Mouse (Mus musculus) gastrocnemius, adult 2 months (tissue): ENCODE data around the gene Olfr544. TPM values are rescaled to one million over a fixed set of nuclear protein-coding genes. Genes with fewer than 3 reads are reported as not detected.

Experiments used
- DNase-seq: peaks from one replicate; pipeline ENCODE4 v3.0.0; 2022
- H3K27ac ChIP-seq: fragments of 200-600 bp; 2 replicates; pipeline ENCODE4 v1.8.1; 2022; ENCODE audit warnings: mild to moderate bottlenecking
- H3K4me3 ChIP-seq: fragments of 200-600 bp; 2 replicates; pipeline ENCODE4 v1.8.1; 2022; ENCODE audit warnings: mild to moderate bottlenecking, moderate library complexity
- CTCF ChIP-seq: fragments of 200-600 bp; IDR thresholded peaks from 2 replicates; pipeline ENCODE4 v1.8.1; 2022; ENCODE audit warnings: antibody characterized with exemption, mild to moderate bottlenecking, moderate library complexity
- intact Hi-C: fragments of 180-260 bp; cut with DNase I; formaldehyde crosslinking; loops from one replicate; pipeline ENCODE4 v1.15.1; 2025
- long read RNA-seq, 2 experiments: library from polyadenylated mRNA; stranded (forward); transcript quantifications; one replicate each; pipeline ENCODE4 v2.0.0; 2021
- total RNA-seq, 2 experiments: library from RNA; stranded (reverse); gene quantifications; 2 replicates each; pipeline ENCODE4 v1.2.3; 2021

The Olfr544 gene
- not detected for total RNA-seq
- long read RNA-seq, experiment 1 = 0 reads
- long read RNA-seq, experiment 2 = 0 reads

DNA sequence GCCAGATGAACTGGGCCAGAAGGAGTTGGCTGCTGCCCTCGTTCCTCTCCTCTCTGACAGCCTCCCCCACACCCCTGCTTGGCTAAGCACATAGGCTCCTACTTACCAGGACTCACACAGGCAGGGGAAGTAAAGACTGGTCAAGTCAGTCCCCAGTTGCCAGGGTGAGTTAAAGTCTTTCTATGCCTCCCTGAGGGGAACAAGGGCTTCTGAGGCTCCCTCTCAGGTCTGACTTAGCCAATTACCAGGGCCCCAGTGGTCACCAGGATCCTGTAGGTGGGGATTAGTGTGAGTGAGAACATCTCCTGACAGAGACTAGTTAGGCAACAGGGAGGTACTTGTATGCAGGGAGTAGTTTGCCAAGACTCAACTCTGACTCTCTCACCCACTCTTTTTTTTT, at the start of gene Olfr544:
TSS of gene Olfr544 (minus strand) at position 153 of the 400 bp plus-strand sequence.
- H3K4me3 ChIP-seq = no peak within 1 kb of the TSS

DNA sequence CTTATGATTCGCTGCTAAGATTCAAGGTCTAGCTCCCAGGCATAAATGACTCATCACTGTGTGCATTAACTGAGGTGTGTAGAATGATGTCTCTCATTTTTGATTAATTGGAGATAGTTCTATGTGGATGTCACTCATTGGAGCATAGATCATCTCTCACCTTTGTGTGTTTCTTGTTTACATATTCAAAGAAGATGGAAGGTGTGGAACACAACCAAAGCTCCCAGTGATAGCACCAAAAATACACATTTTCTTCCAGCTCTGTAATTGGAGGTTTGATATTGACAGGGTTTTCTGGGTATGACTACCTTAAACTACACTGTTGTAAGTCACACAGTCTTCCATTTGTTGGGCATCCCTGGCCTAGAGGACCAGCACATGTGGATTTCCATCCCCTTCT, 46.3 kb upstream of the Olfr544 start, which contains the start of gene Olfr547:
TSS of gene Olfr547 (plus strand) at position 301 of the 400 bp plus-strand sequence.
- no peak for TF ChIP-seq CTCF
- H3K27ac ChIP-seq = no peak within 1 kb of the TSS
- intact Hi-C loops = no loop called here
- H3K4me3 ChIP-seq = no peak within 1 kb of the TSS
- DNase-seq = no peak

More for the DNA sequence above, at the start of gene Olfr544:
- H3K27ac ChIP-seq = no peak within 1 kb of the TSS
- no peak for TF ChIP-seq CTCF
- no peak for DNase-seq
- intact Hi-C loops = no loop called here

DNA sequence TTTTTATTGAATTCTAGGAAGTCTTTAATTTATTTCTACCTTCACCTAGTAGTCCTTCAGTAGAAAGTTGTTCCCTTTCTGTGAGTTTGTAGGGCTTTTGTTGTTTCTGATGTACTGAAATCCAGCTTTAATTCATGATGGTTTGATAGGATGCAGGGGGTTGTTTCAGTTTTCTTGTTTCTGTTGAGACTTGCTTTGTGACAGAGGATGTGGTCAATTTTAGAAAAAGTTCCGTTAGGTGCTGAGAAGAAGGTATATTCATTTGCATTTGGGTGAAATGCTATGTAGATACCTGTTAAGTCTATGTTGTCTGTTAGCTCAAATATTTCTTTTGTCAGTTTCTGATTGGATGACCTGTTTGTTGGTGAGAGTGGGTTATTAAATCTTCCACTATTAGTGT, 40.9 kb upstream of the Olfr544 start:
- H3K4me3 ChIP-seq = no peak overlapping the region
- intact Hi-C loops = no loop called here
- no peak overlapping the region for H3K27ac ChIP-seq
- no peak for TF ChIP-seq CTCF
- DNase-seq = no peak

DNA sequence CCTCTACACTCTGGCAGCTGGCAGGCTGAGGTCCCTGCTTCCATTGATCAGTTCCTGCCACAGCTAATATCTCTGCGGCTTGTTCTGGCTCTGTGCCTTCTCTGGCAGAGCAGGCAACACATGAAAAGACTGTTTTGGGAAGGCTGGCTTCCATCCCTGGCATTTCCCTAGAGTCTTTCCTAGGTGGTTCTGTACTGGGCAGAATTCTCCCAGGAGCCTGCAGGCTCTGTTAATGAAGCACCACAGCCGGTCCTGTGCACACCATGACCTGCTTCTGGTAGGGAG, 28.9 kb upstream of the Olfr544 start:
- no peak for TF ChIP-seq CTCF
- H3K27ac ChIP-seq = no peak overlapping the region
- H3K4me3 ChIP-seq = no peak overlapping the region
- intact Hi-C loops = no loop called here
- no peak for DNase-seq

DNA sequence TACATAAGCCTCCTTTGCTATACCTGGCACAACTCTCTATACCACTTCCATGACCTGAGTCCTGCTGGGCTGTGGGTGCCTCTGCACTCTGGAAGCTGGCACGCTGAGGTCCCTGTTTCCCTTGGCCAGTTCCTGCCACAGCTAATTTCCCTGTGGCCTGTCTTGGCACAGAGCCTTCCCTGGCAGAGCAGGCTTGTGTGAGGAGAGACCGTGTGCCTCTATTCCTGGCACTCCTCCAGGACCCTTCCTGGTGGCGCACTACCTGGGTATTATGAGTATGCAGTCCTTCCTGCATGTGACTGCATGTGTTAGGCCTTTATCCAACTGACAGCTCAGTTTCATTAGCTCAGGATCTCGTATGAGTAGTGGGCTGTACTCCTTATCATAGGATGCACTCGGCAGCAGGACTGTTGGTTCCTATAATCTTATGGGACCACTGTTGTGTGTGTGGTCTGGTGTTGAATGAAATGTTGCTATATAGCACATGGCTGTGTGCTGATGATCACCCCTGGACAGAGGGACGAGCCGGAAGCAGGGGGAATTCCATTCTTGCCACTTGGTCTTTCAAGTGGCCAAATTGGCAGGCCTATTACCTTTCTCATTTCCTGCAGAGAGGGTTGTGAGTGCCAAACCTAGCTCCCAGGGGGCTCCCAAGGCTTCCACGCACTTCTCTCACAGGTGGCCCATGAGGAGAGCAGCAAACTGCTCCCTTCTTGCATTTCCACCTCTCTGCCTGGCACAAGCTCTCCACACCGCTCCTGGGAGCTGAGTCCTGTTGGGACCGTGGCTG, 28.3 kb upstream of the Olfr544 start:
- no peak overlapping the region for H3K27ac ChIP-seq
- no peak overlapping the region for H3K4me3 ChIP-seq
- no peak for TF ChIP-seq CTCF
- DNase-seq = no peak
- intact Hi-C loops = no loop called here

DNA sequence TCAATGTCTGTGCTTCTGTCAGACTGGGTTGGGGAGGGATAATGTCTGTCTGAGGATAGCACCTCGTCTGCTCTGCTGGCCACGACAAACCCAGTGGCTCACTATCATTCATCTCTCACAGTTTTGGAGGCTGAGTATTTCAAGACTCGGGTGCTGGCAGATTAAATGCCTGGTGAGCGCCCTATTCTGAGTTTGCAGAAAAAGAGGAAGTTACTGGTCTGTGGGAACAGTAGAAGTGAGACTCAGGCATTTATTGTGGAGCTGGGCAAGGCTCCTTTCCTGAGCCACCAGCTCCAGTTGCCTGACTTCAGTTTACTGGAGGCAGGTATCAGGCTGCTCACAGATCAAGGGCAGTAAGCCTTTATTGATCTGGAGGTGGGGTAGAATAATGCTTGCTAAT, 26.0 kb upstream of the Olfr544 start:
- Histone ChIP-seq H3K4me3 (no peak overlapping the region), H3K27ac (no peak overlapping the region)
- no peak for DNase-seq
- intact Hi-C loops = loop anchor here (5.0 kb wide), 2 partner anchors 53 to 403 kb away; partner anchors contain the start of genes Olfr571 and Trim21
- TF ChIP-seq CTCF = no peak

DNA sequence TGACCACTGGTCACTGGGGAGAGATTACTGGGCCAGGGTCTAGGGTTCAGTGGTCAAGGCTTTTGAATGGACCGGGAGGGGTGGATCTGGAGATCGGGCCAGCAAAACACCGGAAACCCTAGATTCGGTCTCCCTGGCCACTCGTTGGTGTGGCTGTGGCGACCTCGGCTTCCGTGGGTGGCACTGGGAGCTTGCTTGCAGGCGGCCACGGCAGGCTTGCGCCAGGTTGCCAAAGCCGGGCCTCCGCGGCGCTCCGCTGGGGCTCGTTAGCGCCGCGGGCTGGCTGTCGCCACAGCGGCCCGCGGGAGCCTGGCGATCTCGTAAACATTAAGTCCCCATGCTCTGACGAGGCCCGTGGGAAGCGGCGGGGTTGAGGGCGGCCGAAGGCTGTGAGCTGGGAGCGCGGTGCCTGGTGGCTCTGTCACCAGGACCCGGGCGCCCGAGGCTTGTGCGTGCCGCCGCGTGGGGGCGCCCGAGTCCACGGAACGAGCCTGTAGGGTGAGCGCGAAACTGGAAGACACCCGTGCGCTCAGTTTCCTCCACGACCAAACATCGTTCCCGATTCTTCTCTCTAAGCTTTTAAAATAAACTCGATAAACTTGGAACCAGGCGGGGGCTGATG, 24.8 kb upstream of the Olfr544 start:
- DNase-seq = peak; percentile 92
- H3K27ac ChIP-seq = peak overlapping the region; percentile 44; the same call in 1 of the 2 replicates
- TF ChIP-seq CTCF = peak; percentile 98
- peak overlapping the region; percentile 74 for H3K4me3 ChIP-seq
- intact Hi-C loops = loop anchor here (2.0 to 5.0 kb wide), 3 partner anchors 54 to 404 kb away; partner anchors contain the start of genes Olfr571 and Trim21

DNA sequence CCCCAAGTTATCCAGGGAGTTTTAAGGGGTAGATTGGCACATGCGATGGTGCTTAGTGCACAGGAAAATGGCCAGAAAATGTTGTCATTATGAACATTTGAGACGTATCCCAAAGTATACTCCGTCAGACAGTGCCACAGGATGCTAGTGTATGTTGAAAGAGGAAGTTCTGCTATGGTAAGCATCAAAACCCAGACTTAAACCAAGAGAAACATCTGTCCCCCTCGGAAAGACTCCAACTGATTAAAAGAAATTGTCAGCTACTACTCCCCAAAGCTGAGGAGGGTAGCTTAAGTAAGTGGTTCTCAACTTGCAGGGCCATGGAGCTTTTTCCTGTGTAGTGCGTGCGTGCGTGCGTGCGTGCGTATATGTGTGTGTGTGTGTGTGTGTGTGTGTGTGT, 23.8 kb upstream of the Olfr544 start:
- Histone ChIP-seq H3K4me3 (no peak overlapping the region), H3K27ac (no peak overlapping the region)
- intact Hi-C loops = loop anchor here (2.0 to 5.0 kb wide), 3 partner anchors 55 to 405 kb away; partner anchors contain the start of genes Olfr571 and Trim21
- no peak for TF ChIP-seq CTCF
- DNase-seq = no peak

DNA sequence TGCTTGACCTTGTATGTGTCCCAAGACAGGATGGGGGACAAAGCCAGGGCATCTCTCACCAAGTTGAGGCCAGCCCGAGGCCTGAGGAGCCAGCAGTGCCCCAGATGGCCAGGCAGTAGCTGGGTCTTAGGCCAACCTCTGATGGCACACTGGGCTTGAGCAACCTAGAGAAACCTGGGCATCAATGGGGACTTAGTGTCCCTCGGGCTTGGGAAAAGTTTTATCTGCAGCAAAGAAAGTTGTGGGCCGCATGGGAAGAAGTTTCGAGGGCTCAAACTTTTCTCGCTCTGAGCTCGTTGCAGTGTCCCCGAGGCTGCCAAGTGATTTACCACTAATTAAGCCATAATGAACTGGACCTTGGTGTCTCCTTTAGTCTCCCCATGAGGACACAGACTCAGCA, 21.6 kb upstream of the Olfr544 start:
- intact Hi-C loops = loop anchor here (5.0 kb wide), 2 partner anchors 58 to 408 kb away; partner anchors contain the start of genes Olfr571 and Trim21

DNA sequence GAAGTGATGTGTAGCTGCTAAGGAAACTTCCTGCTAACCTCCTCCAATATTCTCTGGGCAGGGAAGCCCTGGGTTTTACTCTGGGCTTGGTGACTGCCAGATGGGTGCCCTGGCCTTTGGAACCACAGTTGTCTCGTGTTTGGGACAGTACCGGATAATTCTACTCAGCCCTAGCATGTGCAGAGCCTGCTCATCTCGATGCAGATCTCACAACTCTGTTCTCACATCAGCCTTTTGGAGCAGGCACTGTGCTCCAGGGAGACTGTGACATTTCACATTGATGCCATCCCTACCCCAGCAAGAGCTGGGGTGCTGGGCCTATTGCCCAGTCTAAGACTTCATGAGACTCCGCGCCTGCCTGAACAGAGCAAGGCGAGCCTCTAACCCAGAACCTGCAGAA, 20.6 kb upstream of the Olfr544 start:
- intact Hi-C loops = no loop called here
- Histone ChIP-seq H3K4me3 (no peak overlapping the region), H3K27ac (no peak overlapping the region)
- no peak for DNase-seq
- no peak for TF ChIP-seq CTCF

More for the DNA sequence above, 21.6 kb upstream of the Olfr544 start:
- Histone ChIP-seq H3K27ac (no peak overlapping the region), H3K4me3 (no peak overlapping the region)
- no peak for TF ChIP-seq CTCF
- no peak for DNase-seq

DNA sequence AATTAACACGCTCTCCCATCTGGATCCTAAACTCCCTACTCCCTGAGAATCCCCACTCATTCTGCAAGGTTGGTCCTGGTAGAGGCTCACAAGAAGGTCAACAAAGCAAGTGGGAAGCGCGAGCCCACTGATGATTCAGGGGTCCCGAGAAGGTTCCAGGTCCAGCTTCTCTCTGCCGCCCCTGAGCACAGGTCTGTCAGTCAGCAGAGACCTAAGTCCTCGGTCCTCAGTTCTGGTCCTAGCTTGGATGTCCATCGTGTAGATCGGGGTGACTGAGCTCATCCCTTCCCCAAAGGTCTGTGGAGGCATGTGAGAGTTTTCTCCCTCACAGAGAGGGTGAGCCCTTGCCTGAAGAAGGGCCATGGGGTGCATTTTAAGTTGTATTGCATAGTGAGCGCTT, 20.0 kb upstream of the Olfr544 start:
- no peak overlapping the region for H3K27ac ChIP-seq
- intact Hi-C loops = no loop called here
- DNase-seq = no peak
- H3K4me3 ChIP-seq = no peak overlapping the region
- TF ChIP-seq CTCF = no peak

DNA sequence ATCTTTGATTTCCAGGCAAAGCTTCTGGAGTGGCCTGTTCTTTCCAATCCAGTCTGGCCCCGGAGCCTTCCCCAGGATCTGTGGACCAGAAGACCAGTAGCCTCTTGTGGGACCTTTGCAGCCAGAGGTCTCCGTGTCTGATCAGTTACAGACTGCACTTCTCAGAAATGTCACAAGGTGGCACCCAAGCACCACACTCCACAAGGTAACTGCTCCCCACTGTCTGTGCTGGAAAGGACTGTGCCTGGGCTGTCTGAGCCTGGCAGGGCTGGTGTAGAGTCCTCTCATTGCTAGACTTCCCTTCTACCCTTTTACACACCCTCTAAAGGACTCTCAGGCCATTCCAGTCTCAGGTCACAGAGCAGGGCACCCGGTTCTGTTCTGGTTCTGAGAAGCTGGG, 18.7 kb upstream of the Olfr544 start:
- intact Hi-C loops = no loop called here
- peak; percentile 92 for TF ChIP-seq CTCF

DNA sequence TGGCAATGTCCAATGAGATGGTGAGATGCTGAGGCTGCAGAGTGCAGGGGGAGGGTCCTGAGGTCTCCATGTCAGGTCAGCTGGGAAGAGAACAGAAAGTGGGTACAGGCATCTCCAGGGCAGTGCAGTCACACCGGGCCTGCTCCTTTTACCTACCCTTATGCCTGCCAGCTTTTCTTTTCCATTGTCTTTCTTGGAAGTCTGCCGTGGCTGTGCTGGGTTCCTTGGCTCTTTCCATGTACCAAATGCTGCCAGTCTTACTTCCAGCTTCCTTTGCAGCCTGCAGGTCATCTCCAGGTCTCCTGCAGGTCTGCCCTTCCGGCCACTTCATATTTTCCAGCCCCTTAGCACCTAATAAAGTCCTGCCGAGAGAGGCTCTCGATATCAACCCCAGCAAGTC, 13.9 kb upstream of the Olfr544 start:
- Histone ChIP-seq H3K27ac (no peak overlapping the region), H3K4me3 (no peak overlapping the region)
- TF ChIP-seq CTCF = no peak
- intact Hi-C loops = no loop called here
- no peak for DNase-seq

More for the DNA sequence above, 18.7 kb upstream of the Olfr544 start:
- DNase-seq = peak; percentile 72
- H3K27ac ChIP-seq = no peak overlapping the region
- H3K4me3 ChIP-seq = no peak overlapping the region

DNA sequence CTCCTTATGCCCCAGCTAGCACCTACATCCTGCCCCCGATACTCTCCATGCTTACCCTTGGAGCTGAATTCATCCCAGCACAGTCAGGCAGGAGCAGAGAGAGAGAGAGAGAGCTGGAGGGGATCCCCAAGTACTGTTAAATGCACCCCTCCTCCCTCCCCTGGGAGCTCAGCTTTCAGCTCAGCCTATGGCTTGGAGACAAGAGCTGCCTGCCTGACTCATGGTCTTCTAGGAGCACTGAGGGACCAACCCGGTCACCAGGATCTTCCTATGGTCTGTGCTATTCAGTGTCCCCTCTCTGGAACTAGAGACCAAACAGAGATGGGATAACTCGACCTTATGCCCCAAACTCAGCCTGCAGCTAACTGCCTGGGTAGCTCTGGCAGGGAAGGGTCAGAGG, 11.4 kb upstream of the Olfr544 start, which contains the start of gene Olfr545:
TSS of gene Olfr545 (minus strand) at position 101 of the 400 bp plus-strand sequence.
- Histone ChIP-seq H3K4me3 (no peak within 1 kb of the TSS), H3K27ac (no peak within 1 kb of the TSS)
- TF ChIP-seq CTCF = no peak
- intact Hi-C loops = no loop called here
- DNase-seq = no peak
